8 mouse cellular contexts compared by ENCODE assay signal in the genomic region with DNA sequence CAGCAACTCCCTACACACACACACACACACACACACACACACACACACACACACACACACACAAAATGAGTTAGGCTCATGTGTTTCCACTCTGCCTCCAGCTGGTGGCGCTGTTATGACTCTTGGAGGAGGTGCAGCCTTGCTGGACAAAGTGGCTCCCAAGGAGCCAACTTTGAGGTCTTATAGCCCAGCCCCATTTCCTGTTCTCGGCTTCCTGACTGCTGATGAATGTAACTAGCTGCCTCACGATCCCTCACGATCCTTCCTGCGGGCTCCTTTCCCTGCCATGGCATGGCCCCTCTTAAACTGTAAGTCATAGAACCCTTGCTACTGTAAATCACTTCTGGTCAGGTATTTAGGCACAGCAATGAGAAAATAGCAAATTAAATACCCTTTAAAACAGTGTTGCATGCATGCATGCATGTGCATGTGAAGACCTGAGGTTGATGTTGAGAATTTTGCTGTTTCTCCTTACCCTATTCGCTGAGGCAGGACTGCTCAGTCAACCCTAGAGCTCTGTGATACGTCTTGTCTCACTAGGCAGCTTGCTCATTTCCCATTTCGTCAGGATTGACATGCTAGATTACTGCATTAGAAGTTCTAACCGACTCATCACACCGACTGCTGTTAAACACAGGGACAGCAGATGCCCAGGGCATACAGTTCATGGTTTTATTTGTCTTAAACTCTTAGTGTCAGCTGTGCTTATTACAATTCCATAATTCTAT. TPM values are rescaled to one million over a fixed set of nuclear protein-coding genes. Genes with fewer than 3 reads are reported as not detected.
A peak's percentile ranks its signal among the peaks of the same experiment; 100 is the strongest.
DNase-seq lines count a peak whose midpoint lies in the region; ATAC-seq lines count a peak whose summit lies in the region.

No protein-coding gene starts in this region.

- 51% methylated on average over 10 of the region's 10 CpGs for WGBS in hindbrain, embryonic 16.5 days

- no peaks in the 10 kb centered on the region for H3K9me3 ChIP-seq in hindbrain, embryonic 16.5 days (ENCODE audit: control insufficient read depth, low read length)

- no peaks in the 10 kb centered on the region for H3K27me3 ChIP-seq in hindbrain, embryonic 16.5 days (replicated peaks; ENCODE audit: control insufficient read depth, insufficient read depth, low read length)

- no peak overlapping the region for H3K4me2 ChIP-seq in hindbrain, embryonic 16.5 days (ENCODE audit: low read length)

- intact Hi-C loops in left cerebral cortex, postnatal 4 days (cut with DNase I): no loop called here

- no peak overlapping the region for H3K9ac ChIP-seq in hindbrain, embryonic 16.5 days (ENCODE audit: low read depth, low read length)

- H3K4me1 ChIP-seq in hindbrain, embryonic 16.5 days (ENCODE audit: control insufficient read depth, insufficient read depth, low read depth, low read length): no peaks in the 10 kb centered on the region

- peak; percentile 88 for ATAC-seq in activated CD4-positive, CD25-positive, alpha-beta regulatory T cell, adult 4 months
- ATAC-seq in megakaryocyte-erythroid progenitor cell, adult 5-6 weeks (replicated peaks; ENCODE audit: low FRiP score, low TSS enrichment, poor library complexity, severe bottlenecking): peak; percentile 92
- no peak for ATAC-seq in hindbrain, embryonic 16.5 days

- H3K27ac ChIP-seq in hindbrain, embryonic 16.5 days (ENCODE audit: low read depth, low read length): no peak overlapping the region

- DNase-seq in left cerebral cortex, postnatal 4 days: peak; percentile 29
- no peak for DNase-seq in left cerebral cortex, adult 9 months (ENCODE audit: low spot score in 2 of 2)
- DNase-seq in heart, adult 11 months: peak; percentile 94
- DNase-seq in kidney, postnatal 25 days: peak; percentile 56 to 66
- DNase-seq in layer of hippocampus, postnatal 36 days: no peak

- no peak overlapping the region for H3K4me3 ChIP-seq in hindbrain, embryonic 16.5 days (ENCODE audit: low read length)

- no peaks in the 10 kb centered on the region for H3K36me3 ChIP-seq in hindbrain, embryonic 16.5 days (ENCODE audit: control insufficient read depth, insufficient read depth, low read length)

RNA-seq across cellular contexts. Expression of a gene that starts 11.4 kb away (rescaled TPM):
- total RNA-seq in left cerebral cortex, postnatal 4 days (2021): 100 to 1,000 TPM in 1 of 2 experiments, 10 to 100 TPM in 1; 90.3 to 107 TPM
- 100 to 1,000 TPM; 135 to 188 TPM for polyA plus RNA-seq in activated CD4-positive, CD25-positive, alpha-beta regulatory T cell, adult 4 months (2017; shearing (Covaris generic))
- 279 and 362 TPM in 2 replicates for total RNA-seq in megakaryocyte-erythroid progenitor cell, adult 5-6 weeks (2014; fragmentation: Nextera tagmentation)
- total RNA-seq in megakaryocyte-erythroid progenitor cell, adult 5-6 weeks (2017): 189 and 195 TPM in 2 replicates
- 100 to 1,000 TPM in 1 of 2 experiments, 10 to 100 TPM in 1; 82.4 to 118 TPM for total RNA-seq in layer of hippocampus, postnatal 36 days (2021)
- 36.4 and 52.7 TPM in 2 replicates for polyA plus RNA-seq in hindbrain, embryonic 16.5 days (2015; fragmentation: Nextera tagmentation; extraction: Ambion mirVana)

RNA-seq across cellular contexts. Expression of a gene that starts 18.3 kb away (rescaled TPM):
- under 1 TPM; 0.42 to 0.64 TPM for total RNA-seq in left cerebral cortex, postnatal 4 days (2021)
- under 1 TPM in 1 of 2 experiments, not detected in 1; 0.13 TPM for polyA plus RNA-seq in activated CD4-positive, CD25-positive, alpha-beta regulatory T cell, adult 4 months (2017; shearing (Covaris generic))
- 0.37 and 1.7 TPM in 2 replicates for total RNA-seq in megakaryocyte-erythroid progenitor cell, adult 5-6 weeks (2014; fragmentation: Nextera tagmentation)
- 2.4 and 4.6 TPM in 2 replicates for total RNA-seq in megakaryocyte-erythroid progenitor cell, adult 5-6 weeks (2017)
- total RNA-seq in layer of hippocampus, postnatal 36 days (2021): 1 to 10 TPM; 8.5 to 9.8 TPM
- polyA plus RNA-seq in hindbrain, embryonic 16.5 days (2015; fragmentation: Nextera tagmentation; extraction: Ambion mirVana): 1.8 and 2.3 TPM in 2 replicates

Comparison
In these comparisons a context has a peak if more than half of its experiments do, and no peak if none do; other contexts are left out.
1. DNase-seq: peak in left cerebral cortex, postnatal 4 days (single experiment), heart, adult 11 months (single experiment) and kidney, postnatal 25 days (2 of 2); none in left cerebral cortex, adult 9 months (0 of 2) and layer of hippocampus, postnatal 36 days (0 of 2).